Mouse (Mus musculus) ES-E14 (cell line): Measurements from ENCODE around the gene Atf7ip. TPM values are rescaled to one million over a fixed set of nuclear protein-coding genes. Genes with fewer than 3 reads are reported as not detected.

Experiments used
- DNase-seq: peaks from one replicate; pipeline ENCODE4 v3.0.0-alpha.2; 2013; ENCODE audit warnings: low read depth, low spot score
- H3K27ac ChIP-seq: 2 replicates; pipeline ENCODE4 v1.5.1; 2012; ENCODE audit warnings: low read depth, mild to moderate bottlenecking, low read length, moderate library complexity, mixed read lengths; ENCODE audit not compliant: poor library complexity, insufficient read depth, severe bottlenecking
- H3K36me3 ChIP-seq: 2 replicates; pipeline ENCODE4 v1.6.1; 2012; ENCODE audit warnings: mild to moderate bottlenecking, low read length, moderate library complexity, mixed read lengths; ENCODE audit not compliant: control insufficient read depth, poor library complexity, insufficient read depth, severe bottlenecking
- H3K4me1 ChIP-seq, 2 experiments: fragments of 150-350 bp in 1 of 2; sonication (generic) in 1 of 2; 2 replicates each; pipeline ENCODE4 v1.6.1; 2012; ENCODE audit warnings: low read length in 2 of 2, mild to moderate bottlenecking in 1 of 2, mixed read lengths in 1 of 2; ENCODE audit not compliant: control insufficient read depth in 2 of 2, insufficient read depth in 2 of 2, poor library complexity in 1 of 2
- H3K4me3 ChIP-seq, 2 experiments: fragments of 150-350 bp in 1 of 2; sonication (generic) in 1 of 2; 2 replicates each; pipeline ENCODE4 v1.5.1; 2012; ENCODE audit warnings: low read length in 2 of 2, low read depth in 1 of 2, mild to moderate bottlenecking in 1 of 2, mixed read lengths in 1 of 2; ENCODE audit not compliant: insufficient read depth in 1 of 2, poor library complexity in 1 of 2, severe bottlenecking in 1 of 2
- H3K9ac ChIP-seq: 2 replicates; pipeline ENCODE4 v1.6.1; 2012; ENCODE audit warnings: low read depth, mild to moderate bottlenecking, low read length, mixed read lengths; ENCODE audit not compliant: poor library complexity, insufficient read depth, severe bottlenecking
- H3K9me3 ChIP-seq: fragments of 150-350 bp; sonication (generic); 2 replicates; pipeline ENCODE4 v1.6.1; 2012; ENCODE audit warnings: low read depth, mild to moderate bottlenecking, low read length; ENCODE audit not compliant: control insufficient read depth, insufficient read depth
- CHD2 ChIP-seq: IDR thresholded peaks from 2 replicates; pipeline ENCODE4 v1.6.1; 2014; ENCODE audit warnings: mild to moderate bottlenecking, low read depth, low read length, inconsistent platforms
- HCFC1 ChIP-seq: IDR thresholded peaks from 2 replicates; pipeline ENCODE4 v1.6.1; 2012; ENCODE audit warnings: low read length, inconsistent platforms, borderline replicate concordance; ENCODE audit not compliant: insufficient read depth
- MAFK ChIP-seq: IDR thresholded peaks from 2 replicates; pipeline ENCODE4 v1.6.1; 2014; ENCODE audit warnings: mild to moderate bottlenecking, low read depth, low read length, inconsistent platforms; ENCODE audit not compliant: insufficient read depth
- ZC3H11A ChIP-seq: IDR thresholded peaks from 2 replicates; pipeline ENCODE4 v1.6.1; 2012; ENCODE audit warnings: low read depth, mild to moderate bottlenecking, inconsistent platforms, low read length, borderline replicate concordance
- ZNF384 ChIP-seq: IDR thresholded peaks from 2 replicates; pipeline ENCODE4 v1.6.1; 2012; ENCODE audit warnings: low read depth, low read length, inconsistent platforms
- in situ Hi-C, 2 experiments: fragments of 600-800 bp; cut with MboI; formaldehyde crosslinking; loops; one replicate each; pipeline ENCODE4 v1.15.1; 2025; ENCODE audit warnings: low sequenced_read_pairs in 2 of 2, inconsistent platforms in 1 of 2; ENCODE audit not compliant: unreplicated experiment in 2 of 2
- total RNA-seq: library from RNA; depleted of rRNA; stranded (reverse); fragments of 300-350 nt; gene quantifications from 2 replicates; pipeline ENCODE4 v1.2.3, GENCODE M21; 2012

Gene Atf7ip
- total RNA-seq, 1 experiment, result 26.8 TPM

DNA sequence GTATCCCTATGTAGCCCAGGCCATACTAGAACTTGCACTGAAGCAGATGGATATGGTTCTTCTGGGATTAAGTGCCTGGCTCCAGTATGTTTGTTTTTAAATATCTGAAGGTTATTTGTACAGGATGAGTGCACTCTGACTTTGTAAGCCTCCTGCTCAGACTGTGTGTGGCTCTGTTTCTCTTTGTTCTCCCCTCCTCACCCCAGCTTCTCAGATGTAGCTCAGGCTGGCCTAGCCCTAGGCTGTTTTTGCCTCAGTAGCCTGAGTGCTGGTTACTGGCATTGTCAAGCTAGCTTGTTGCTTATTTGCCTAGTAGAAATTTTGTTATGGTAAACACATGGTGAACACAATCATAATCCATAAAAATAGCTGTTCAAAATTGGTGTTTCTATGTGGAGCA lies 15.7 kb downstream of the Atf7ip start:
- peaks cover 4 to 13% of the 10 kb centered on the region in 2 experiments; a peak in 2 of 4 replicates for H3K4me1 ChIP-seq

DNA sequence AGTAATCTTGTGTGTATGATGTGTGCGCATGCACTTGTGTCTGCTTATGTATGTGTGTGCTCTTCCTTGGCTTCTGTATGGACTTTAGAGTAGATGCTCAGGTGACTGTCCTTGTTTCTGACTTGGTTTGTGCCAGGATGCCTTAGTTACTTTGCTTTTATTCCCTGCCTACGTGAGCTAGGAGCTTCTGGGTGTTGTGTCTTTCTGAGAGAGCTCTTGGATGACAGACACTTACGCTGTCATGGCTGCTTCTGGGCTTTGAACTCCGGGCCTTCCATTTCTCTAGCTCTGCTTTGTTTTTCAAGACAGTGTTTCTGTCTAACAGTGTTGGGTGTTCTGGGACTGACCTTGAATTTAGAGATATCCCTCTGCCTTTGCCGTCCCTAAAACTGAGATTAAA lies 16.7 kb downstream of the Atf7ip start:
- Histone ChIP-seq H3K27ac (peak overlapping the region; percentile 68; the same call in 1 of the 2 replicates), H3K9ac (no peak overlapping the region), H3K4me3 (no peak overlapping the region), H3K36me3 (no peaks in the 10 kb centered on the region), H3K9me3 (no peaks in the 10 kb centered on the region; the same call in 1 of the 2 replicates), H3K4me1 (peaks cover 4 to 13% of the 10 kb centered on the region in 2 experiments; a peak in 2 of 4 replicates)
- TF ChIP-seq ZNF384 (no peak), MAFK (no peak), CHD2 (no peak), ZC3H11A (no peak), HCFC1 (no peak)
- DNase-seq, result no peak
- in situ Hi-C loops, result no loop called here

More for the DNA sequence above, 15.7 kb downstream of the Atf7ip start:
- DNase-seq, result no peak
- Histone ChIP-seq H3K36me3 (no peaks in the 10 kb centered on the region), H3K9ac (no peak overlapping the region), H3K9me3 (no peaks in the 10 kb centered on the region; the same call in 1 of the 2 replicates), H3K4me3 (no peak overlapping the region), H3K27ac (peak overlapping the region; percentile 24; the same call in 1 of the 2 replicates)
- TF ChIP-seq MAFK (no peak), CHD2 (no peak), HCFC1 (no peak), ZC3H11A (no peak), ZNF384 (no peak)
- in situ Hi-C loops, result no loop called here

DNA sequence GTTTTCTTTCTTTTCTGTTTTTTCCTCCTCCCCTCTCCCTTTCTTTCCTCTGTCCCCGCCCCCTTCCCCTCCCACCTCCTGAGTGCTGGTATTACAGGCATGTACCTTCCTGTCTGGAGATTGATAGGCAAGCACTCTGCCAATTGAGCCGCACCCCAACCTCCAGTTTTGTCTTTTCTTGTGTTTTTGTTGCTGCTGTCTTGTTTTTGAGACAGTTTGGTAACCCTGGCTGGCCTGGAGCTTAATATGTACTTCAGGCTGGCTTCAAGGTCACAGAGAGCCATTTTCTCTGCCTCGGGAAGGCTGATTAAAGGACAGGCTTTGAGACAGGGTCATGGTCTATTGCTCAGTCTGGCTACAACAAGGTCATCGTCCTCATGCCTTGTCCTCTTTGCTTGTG lies 18.8 kb downstream of the Atf7ip start:
- Histone ChIP-seq H3K9ac (peak overlapping the region; percentile 2; the same call in 1 of the 2 replicates), H3K4me1 (peaks cover 4 to 13% of the 10 kb centered on the region in 2 experiments; a peak in 2 of 4 replicates), H3K27ac (peak overlapping the region; percentile 35; the same call in 1 of the 2 replicates), H3K4me3 (no peak overlapping the region), H3K36me3 (no peaks in the 10 kb centered on the region), H3K9me3 (no peaks in the 10 kb centered on the region)
- TF ChIP-seq MAFK, result no peak
- no peak for TF ChIP-seq ZC3H11A
- no peak for TF ChIP-seq CHD2
- TF ChIP-seq HCFC1, result no peak
- TF ChIP-seq ZNF384, result no peak
- in situ Hi-C loops, result no loop called here
- no peak for DNase-seq

DNA sequence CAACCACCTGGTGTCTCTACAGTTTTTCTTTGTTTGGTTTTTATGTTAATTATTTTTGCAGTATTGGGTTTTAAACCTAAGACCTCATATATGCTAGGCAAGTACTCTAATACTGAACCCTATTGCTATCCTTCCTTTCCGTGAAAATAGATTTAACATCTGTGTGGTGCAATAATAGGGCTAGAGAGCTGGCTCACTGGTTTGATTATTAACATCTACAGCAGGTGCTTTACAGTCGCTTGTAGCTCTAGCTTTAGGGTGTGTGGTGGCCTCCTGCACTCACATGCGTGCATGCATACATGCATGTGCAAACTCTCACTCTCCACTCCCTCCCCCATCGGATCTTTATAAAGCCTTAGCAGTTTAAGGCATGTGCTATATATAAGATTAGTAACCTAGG lies 19.6 kb downstream of the Atf7ip start:
- in situ Hi-C loops, result no loop called here
- no peak overlapping the region; the same call in 1 of the 2 replicates for H3K27ac ChIP-seq
- peaks cover 4 to 13% of the 10 kb centered on the region in 2 experiments; a peak in 2 of 4 replicates for H3K4me1 ChIP-seq
- no peak overlapping the region for H3K4me3 ChIP-seq
- DNase-seq, result no peak
- H3K9ac ChIP-seq, result no peak overlapping the region
- TF ChIP-seq HCFC1 (no peak), ZNF384 (no peak), MAFK (no peak), CHD2 (no peak), ZC3H11A (no peak)
- H3K9me3 ChIP-seq, result no peaks in the 10 kb centered on the region
- H3K36me3 ChIP-seq, result no peaks in the 10 kb centered on the region

DNA sequence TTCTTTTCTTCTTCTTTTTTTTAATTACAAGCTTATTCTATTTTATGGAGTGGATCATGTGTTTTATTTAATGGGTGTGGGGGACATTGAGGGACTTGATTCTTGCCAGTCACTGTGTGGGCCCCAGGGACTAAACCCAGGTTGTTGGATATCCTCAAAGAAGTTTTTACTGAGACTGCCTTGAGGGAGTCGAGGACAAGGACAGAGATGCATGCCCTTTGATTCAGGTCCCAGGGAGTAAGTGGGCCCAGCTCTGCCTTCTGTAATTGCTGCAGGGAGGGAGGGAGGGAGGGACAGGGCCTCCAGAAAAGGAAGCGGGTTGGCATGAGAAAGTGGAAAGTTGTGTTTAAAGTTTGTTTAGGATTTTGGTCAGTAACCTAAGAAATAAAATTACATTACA lies 23.2 kb downstream of the Atf7ip start:
- in situ Hi-C loops, result no loop called here
- Histone ChIP-seq H3K4me1 (peaks cover 5 to 8% of the 10 kb centered on the region in 2 experiments; a peak in 2 of 4 replicates), H3K9ac (no peak overlapping the region; the same call in 1 of the 2 replicates), H3K4me3 (no peak overlapping the region), H3K9me3 (no peaks in the 10 kb centered on the region), H3K36me3 (peaks cover 2% of the 10 kb centered on the region; the same call in 1 of the 2 replicates), H3K27ac (no peak overlapping the region)
- TF ChIP-seq ZNF384, result no peak
- no peak for DNase-seq
